Mouse (Mus musculus) ES-Bruce4 (cell line): Measurements from ENCODE around the gene Slc25a38.
"Not testable (repeated sequence)": the region's sequence is repeated elsewhere in the genome, so short reads cannot be mapped to it uniquely, and the experiment has no call there.

Source experiments
- CTCF ChIP-seq: IDR thresholded peaks from one replicate; pipeline ENCODE4 v1.8.1; 2011; ENCODE audit warnings: low read depth, low read length
- POLR2A ChIP-seq: IDR thresholded peaks from one replicate; pipeline ENCODE4 v1.8.1; 2011; ENCODE audit warnings: low read length; ENCODE audit not compliant: insufficient read depth

DNA sequence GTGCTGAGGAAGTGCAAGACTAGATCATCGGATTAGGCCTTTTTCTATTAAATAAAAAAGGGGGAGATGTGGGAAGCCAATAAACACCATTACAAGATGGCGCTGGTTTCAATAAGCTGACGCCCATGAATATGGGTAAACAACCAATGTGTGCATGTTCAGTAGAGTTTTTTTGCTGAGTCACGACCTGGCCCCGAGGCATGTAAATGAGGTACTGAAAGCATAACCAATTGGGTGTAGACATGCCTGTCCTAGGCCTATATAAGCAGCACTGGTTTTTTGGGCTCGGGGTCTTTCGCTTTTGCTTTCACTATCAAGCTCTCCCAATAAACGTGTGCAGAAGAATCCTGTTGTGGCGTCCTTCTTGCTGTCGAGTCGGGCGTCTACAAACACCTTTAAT is 1.2 kb upstream of the Slc25a38 start:
- TF ChIP-seq CTCF, POLR2A: not testable (repeated sequence)
